Mouse (Mus musculus) gastrocnemius, adult 2 months (tissue): ENCODE results near the gene Ptprb. TPM values are rescaled to one million over a fixed set of nuclear protein-coding genes. Genes with fewer than 3 reads are reported as not detected.

Experiments used
- DNase-seq: peaks from one replicate; pipeline ENCODE4 v3.0.0; 2022
- H3K27ac ChIP-seq: fragments of 200-600 bp; 2 replicates; pipeline ENCODE4 v1.8.1; 2022; ENCODE audit warnings: mild to moderate bottlenecking
- H3K4me3 ChIP-seq: fragments of 200-600 bp; 2 replicates; pipeline ENCODE4 v1.8.1; 2022; ENCODE audit warnings: mild to moderate bottlenecking, moderate library complexity
- CTCF ChIP-seq: fragments of 200-600 bp; IDR thresholded peaks from 2 replicates; pipeline ENCODE4 v1.8.1; 2022; ENCODE audit warnings: antibody characterized with exemption, mild to moderate bottlenecking, moderate library complexity
- intact Hi-C: fragments of 180-260 bp; cut with DNase I; formaldehyde crosslinking; loops from one replicate; pipeline ENCODE4 v1.15.1; 2025
- total RNA-seq, 2 experiments: library from RNA; stranded (reverse); gene quantifications; 2 replicates each; pipeline ENCODE4 v1.2.3; 2021

Ptprb gene
- total RNA-seq, 2 experiments from 2014 or later = 22.3 to 32.2 TPM

DNA sequence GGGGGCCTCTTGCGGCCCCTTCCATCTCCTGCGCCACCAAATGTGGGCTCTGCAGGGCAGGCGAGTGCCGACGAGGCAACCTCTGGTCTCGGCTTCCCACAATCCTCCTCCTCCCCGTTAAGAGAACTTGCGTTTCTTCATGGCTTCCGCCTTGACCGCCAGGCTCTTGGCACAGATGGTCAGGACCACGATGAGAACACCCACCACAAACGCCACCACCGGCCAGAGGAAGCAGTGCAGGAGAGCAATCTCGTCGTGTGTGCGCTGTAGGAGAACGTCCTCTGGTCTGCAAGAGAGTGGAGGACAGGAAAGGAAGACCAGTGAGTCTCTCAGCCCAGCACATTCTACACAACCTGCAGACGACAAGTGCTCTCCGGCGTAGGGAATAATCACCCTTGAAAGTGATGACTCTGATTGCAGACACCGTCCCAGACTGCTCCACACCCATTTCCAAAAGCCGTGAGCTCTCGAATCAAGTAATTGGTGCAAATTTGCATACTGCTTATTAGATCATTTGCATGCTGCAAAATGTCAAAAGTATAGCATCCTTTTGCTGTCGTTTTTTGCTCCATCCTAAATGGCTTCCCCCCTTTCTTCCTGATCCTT, 142.9 kb downstream of the Ptprb start:
- Histone ChIP-seq H3K4me3 (no peak overlapping the region), H3K27ac (no peak overlapping the region)
- intact Hi-C loops = no loop called here
- no peak for DNase-seq
- no peak for TF ChIP-seq CTCF

DNA sequence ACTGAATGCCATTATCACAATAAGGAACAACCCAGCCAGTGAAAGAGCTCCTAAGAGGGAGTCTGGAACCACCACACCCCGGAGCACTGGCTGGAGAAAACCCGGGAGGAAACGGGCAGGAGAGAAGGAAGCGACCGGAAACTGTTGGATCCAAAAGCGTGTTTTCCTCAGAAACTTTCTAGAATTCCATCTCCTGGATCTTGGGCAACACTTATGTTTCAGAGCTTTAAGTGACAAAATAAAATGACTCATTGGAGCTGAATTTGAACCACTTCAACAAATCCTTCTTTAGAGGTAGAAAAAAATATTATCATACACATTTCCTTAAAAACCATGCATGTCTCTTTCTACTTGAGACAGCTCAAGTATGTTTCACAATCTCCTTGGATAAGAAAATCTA, 145.7 kb downstream of the Ptprb start:
- TF ChIP-seq CTCF = no peak
- Histone ChIP-seq H3K27ac (no peak overlapping the region), H3K4me3 (no peak overlapping the region)
- intact Hi-C loops = no loop called here
- DNase-seq = no peak

DNA sequence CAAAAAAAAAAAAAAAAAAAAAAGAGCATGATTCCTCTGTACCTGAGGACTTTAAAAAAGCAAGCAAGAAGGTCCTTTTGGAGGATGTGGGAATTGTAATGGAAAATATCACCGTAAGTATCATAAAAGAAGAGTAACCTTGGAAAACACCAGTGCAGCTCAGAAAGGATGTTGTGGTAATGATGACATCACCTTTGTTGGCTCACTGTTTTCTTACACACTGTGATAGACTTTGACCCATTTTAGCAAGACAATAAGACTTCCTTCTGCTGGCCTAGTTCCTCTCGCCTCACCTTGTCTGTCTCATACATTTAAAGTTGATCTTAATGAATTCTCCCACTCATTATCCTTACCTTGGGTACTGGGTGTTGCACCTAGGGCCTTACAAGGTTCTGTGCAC, 147.2 kb downstream of the Ptprb start:
- Histone ChIP-seq H3K4me3 (no peak overlapping the region), H3K27ac (no peak overlapping the region)
- no peak for DNase-seq
- intact Hi-C loops = no loop called here
- no peak for TF ChIP-seq CTCF

DNA sequence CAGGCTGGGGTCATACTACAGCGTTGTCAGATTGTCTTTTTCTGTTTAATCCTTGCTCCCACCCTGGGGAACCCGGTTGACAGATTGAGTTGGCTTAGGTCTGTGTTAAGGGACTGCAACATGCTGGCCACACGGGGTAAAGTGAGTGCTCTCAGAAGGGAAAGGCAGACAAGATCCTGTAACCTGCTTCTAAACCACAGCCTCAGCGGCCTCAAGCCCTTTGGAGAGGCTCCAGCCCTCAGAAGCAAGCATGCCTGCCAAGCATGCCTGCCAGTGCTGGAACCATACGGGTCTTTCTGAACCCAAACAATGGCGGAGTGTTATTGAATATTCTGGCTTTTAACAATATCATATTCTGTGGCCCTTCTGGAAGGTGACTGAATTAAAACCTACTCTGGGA, 149.6 kb downstream of the Ptprb start:
- intact Hi-C loops = no loop called here
- H3K27ac ChIP-seq = no peak overlapping the region
- DNase-seq = no peak
- no peak overlapping the region for H3K4me3 ChIP-seq
- TF ChIP-seq CTCF = no peak

DNA sequence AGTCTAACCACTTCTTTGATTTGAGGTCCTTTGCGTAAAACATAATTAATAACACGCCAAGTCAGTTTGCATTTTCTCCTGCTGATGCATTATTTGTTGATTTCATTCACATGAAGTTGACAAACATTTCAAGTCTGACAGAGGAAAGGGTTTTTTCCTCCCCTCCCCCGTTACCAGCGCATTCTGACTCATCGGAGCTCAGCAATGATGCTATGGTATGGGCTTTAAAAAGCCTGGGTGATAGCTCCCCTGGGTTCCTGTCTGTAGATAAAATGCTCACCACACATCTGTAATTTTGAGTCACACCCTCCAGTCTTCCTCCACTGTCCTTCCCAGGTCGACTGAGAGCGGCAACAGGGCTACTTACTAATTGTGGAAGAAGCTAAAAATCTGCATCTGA, 150.9 kb downstream of the Ptprb start:
- TF ChIP-seq CTCF = no peak
- H3K4me3 ChIP-seq = no peak overlapping the region
- no peak overlapping the region for H3K27ac ChIP-seq
- DNase-seq = no peak
- intact Hi-C loops = no loop called here

DNA sequence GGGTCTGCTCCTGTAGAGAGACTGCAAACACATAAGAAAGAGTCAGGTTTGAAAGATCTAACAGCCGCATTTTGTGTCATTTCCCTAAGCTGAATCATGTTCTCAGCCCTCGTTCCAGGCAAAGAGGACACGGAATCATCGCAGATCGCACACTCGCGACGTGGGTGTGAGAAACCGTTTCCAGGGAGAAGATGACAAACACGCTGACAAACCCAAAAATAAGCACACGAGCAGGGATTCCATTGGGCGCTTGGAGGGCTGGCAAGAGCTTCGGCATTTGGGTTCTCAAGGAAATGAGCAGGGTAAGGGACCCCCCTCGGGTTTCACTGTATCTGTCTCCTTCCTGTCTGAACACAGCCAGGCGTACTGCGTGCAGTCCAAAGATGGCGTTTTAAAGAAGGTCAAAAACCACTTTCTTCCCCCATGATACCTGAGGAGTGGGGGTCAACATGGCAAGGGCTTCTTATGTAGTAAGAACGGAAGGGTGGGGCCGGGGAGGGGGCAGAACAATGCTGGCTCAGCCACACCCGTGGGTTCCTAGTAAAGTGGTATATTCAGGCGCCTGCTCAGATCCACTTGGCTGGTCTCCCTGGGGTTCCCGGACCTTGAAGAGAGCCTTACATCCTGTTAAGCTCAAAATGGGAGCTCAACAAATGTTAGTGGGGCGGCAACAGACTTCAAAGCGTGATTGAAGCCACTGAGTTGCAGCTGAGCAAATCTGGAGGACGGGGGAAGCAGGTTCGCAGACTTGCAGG, 152.9 kb downstream of the Ptprb start:
- DNase-seq = no peak
- Histone ChIP-seq H3K27ac (no peak overlapping the region), H3K4me3 (no peak overlapping the region)
- intact Hi-C loops = no loop called here
- no peak for TF ChIP-seq CTCF

DNA sequence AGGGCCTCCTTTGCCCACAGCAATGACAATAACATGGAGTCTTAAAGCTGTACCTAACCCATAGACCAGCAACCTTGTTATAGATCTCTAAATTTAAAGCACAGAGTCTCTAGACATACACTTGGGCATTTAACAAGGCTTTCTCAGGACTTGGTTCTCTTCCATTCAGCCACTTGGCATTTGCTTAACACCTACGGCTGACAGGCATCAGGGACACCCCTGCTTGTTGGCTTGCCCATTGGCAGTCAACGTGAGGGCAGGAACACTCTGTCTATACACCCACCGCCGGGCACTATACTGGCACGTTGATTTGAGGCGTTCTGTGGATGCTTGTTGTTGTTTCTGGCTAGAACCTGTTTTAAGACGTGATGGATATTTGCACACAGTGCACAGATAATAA, 157.1 kb downstream of the Ptprb start:
- no peak for TF ChIP-seq CTCF
- intact Hi-C loops = no loop called here
- H3K4me3 ChIP-seq = no peak overlapping the region
- H3K27ac ChIP-seq = no peak overlapping the region
- no peak for DNase-seq

DNA sequence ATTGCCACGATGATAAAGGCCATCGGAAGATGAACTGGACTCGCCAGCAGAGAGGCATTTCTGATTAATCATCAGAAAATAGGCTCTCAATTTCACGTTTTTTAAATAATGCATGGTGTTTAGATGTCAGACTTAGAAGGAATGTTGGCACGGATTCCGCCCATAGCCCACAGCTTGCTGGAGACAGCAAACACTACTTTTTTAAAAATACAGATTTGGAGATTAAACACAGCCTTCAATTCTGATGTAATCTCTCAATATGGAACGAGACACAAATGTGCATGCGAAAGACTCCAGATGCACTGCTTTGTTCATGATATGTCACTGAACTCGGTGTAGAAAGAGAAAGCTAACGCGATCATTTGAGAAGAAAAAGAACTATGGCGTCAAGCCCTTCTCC, 160.1 kb downstream of the Ptprb start:
- no peak for TF ChIP-seq CTCF
- DNase-seq = no peak
- Histone ChIP-seq H3K4me3 (no peak overlapping the region), H3K27ac (no peak overlapping the region)
- intact Hi-C loops = no loop called here

Other genes with a start within 250 kb of the Ptprb start
- gene 4933416C03Rik, start 161.6 kb upstream of the Ptprb start, total RNA-seq = not detected
- gene Kcnmb4, start 198.4 kb downstream of the Ptprb start, total RNA-seq = under 1 TPM; 0.23 to 0.28 TPM